Comparison of ENCODE assay signal across 10 mouse cellular contexts in the genomic region with DNA sequence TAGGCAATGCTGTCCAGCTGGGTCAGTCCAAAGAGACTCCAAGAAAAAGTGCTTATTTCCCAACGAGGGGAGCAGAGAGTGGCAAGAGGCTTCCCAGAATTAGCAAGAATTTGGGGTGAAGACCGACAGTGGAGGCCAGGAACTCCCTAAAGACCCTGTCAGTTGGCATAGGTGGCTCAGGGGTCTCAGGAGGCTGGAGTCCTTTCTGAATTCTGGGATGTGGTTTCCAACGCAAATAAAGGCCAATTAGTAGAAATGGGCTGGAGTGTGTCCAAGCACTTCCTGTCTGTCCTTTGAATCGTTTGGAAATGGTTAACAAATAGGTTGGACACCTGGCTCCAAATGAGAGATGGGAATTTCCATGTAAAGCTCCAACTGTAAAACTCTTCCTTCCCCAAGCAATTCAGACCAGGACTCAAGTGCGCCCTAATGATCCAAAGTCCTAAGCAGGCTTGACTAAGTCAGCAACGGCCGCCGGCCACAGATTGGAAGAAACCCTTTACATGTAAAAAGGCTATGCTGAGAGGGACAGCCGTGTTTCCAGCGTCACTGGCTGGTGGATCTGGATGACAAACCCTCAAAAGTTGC. TPM values are rescaled to one million over a fixed set of nuclear protein-coding genes. Genes with fewer than 3 reads are reported as not detected.
DNase-seq lines count a peak whose midpoint lies in the region; ATAC-seq and TF ChIP-seq lines count a peak whose summit lies in the region.
"Had no signal": no experiment of that assay in that cellular context is flagged by ENCODE, and none has a peak within 500 bp of the region (broad histone marks: within the 10 kb centered on the region; RNA-seq: fewer than 3 reads in every experiment).

No protein-coding gene starts in this region.

- 0 out of 2 replicates have a peak, but pooled peaks cover 3% of the 10 kb centered on the region for H3K4me1 ChIP-seq in hindbrain, postnatal 0 days (ENCODE audit: insufficient read depth, low read length)
- H3K4me1 ChIP-seq in hindbrain, embryonic 11.5 days (replicated peaks; ENCODE audit: control insufficient read depth, insufficient read depth, low read length), result no peaks in the 10 kb centered on the region
- peaks cover 32 to 77% of the 10 kb centered on the region in 2 experiments for H3K4me1 ChIP-seq in CH12.LX (ENCODE audit: control insufficient read depth in 1 of 2, insufficient read depth in 2 of 2)
- peaks cover 20% of the 10 kb centered on the region for H3K4me1 ChIP-seq in embryonic fibroblast, embryonic 13.5 days (ENCODE audit: control insufficient read depth, insufficient read depth, low read length)
- no peaks in the 10 kb centered on the region for H3K4me1 ChIP-seq in midbrain, embryonic 11.5 days (ENCODE audit: control insufficient read depth, insufficient read depth, low read length)

- H3K36me3 ChIP-seq in hindbrain, postnatal 0 days (ENCODE audit: insufficient read depth, low read length), result no peaks in the 10 kb centered on the region
- no peaks in the 10 kb centered on the region for H3K36me3 ChIP-seq in hindbrain, embryonic 11.5 days (ENCODE audit: control insufficient read depth, insufficient read depth, low read length)
- peaks cover under 1 to 3% of the 10 kb centered on the region in 2 experiments for H3K36me3 ChIP-seq in CH12.LX (replicated peaks in 1 of 2; ENCODE audit: control insufficient read depth in 1 of 2, insufficient read depth in 1 of 2, low read length in 1 of 2)
- H3K36me3 ChIP-seq in midbrain, embryonic 11.5 days (ENCODE audit: control insufficient read depth, insufficient read depth, low read length), result no peaks in the 10 kb centered on the region

- H3K4me2 ChIP-seq in hindbrain, postnatal 0 days (ENCODE audit: low read depth, low read length), result no peak overlapping the region
- H3K4me2 ChIP-seq in hindbrain, embryonic 11.5 days (replicated peaks; ENCODE audit: low read depth, low read length), result no peak overlapping the region
- H3K4me2 ChIP-seq in CH12.LX (ENCODE audit: insufficient read depth, low read depth, poor library complexity, severe bottlenecking), result peak overlapping the region; percentile 86
- no peak overlapping the region for H3K4me2 ChIP-seq in midbrain, embryonic 11.5 days

- TF ChIP-seq CTCF in hindbrain, postnatal 0 days (IDR thresholded peaks at IDR 0.05; ENCODE audit: low read depth), result no peak
- no peak for TF ChIP-seq CTCF in CH12.LX (conservative IDR thresholded peaks at IDR 0.05 in 1 of 2, IDR thresholded peaks at IDR 0.05 in 1 of 2; ENCODE audit: low read depth in 2 of 2, low read length in 2 of 2)
- no peak for TF ChIP-seq CTCF in embryonic fibroblast, embryonic 13.5 days (IDR thresholded peaks at IDR 0.05; ENCODE audit: borderline replicate concordance, insufficient read depth, low read length)

- no peaks in the 10 kb centered on the region for H3K27me3 ChIP-seq in hindbrain, postnatal 0 days (ENCODE audit: insufficient read depth, low read length)
- H3K27me3 ChIP-seq in hindbrain, embryonic 11.5 days (ENCODE audit: control insufficient read depth, insufficient read depth, low read length), result no peaks in the 10 kb centered on the region
- H3K27me3 ChIP-seq in CH12.LX (replicated peaks), result no peaks in the 10 kb centered on the region
- H3K27me3 ChIP-seq in midbrain, embryonic 11.5 days (ENCODE audit: control insufficient read depth, insufficient read depth, low read length), result no peaks in the 10 kb centered on the region

- in situ Hi-C loops in CH12.LX (cut with MboI; ENCODE audit: low pct_ligation_motif_present, low pct_unique_long_range_greater_than_20kb, low sequenced_read_pairs), result loop anchor here (5.0 to 10.0 kb wide), 3 partner anchors 42 to 425 kb away; no protein-coding TSS in a partner anchor

- dilution Hi-C loops in CH12.LX (cut with MboI; ENCODE audit: extremely low pct_ligation_motif_present, extremely low pct_unique_long_range_greater_than_20kb, low sequenced_read_pairs), result no loop called here

- no peak for TF ChIP-seq RAD21 in CH12.LX (IDR thresholded peaks at IDR 0.05; ENCODE audit: low read depth, low read length)

- no peak for TF ChIP-seq POLR2A in CH12.LX (IDR thresholded peaks at IDR 0.05; ENCODE audit: low read depth, low read length)
- TF ChIP-seq POLR2A in embryonic fibroblast, embryonic 13.5 days (IDR thresholded peaks at IDR 0.05; ENCODE audit: low read depth, low read length), result no peak; the same call in 1 of the 2 replicates

- no peak overlapping the region for H3K9ac ChIP-seq in hindbrain, postnatal 0 days (replicated peaks; ENCODE audit: low read length)
- H3K9ac ChIP-seq in hindbrain, embryonic 11.5 days (ENCODE audit: low read depth, low read length), result no peak overlapping the region
- H3K9ac ChIP-seq in CH12.LX (ENCODE audit: insufficient read depth, low read depth), result peak overlapping the region; percentile 99
- H3K9ac ChIP-seq in midbrain, embryonic 11.5 days (ENCODE audit: low read length), result no peak overlapping the region

- no peak overlapping the region for H3K4me3 ChIP-seq in hindbrain, postnatal 0 days (ENCODE audit: low read length)
- H3K4me3 ChIP-seq in hindbrain, embryonic 11.5 days (ENCODE audit: low read depth, low read length), result no peak overlapping the region
- H3K4me3 ChIP-seq in CH12.LX (replicated peaks in 1 of 3; ENCODE audit: low read depth in 2 of 3, low read length in 2 of 3, poor library complexity in 1 of 3), result peak overlapping the region in 2 of 3 experiments; percentile 1 to 16
- H3K4me3 ChIP-seq in embryonic fibroblast, embryonic 13.5 days (ENCODE audit: insufficient read depth, low read length), result no peak overlapping the region
- no peak overlapping the region for H3K4me3 ChIP-seq in midbrain, embryonic 11.5 days (ENCODE audit: low read depth, low read length)

- no peak for DNase-seq in hindbrain, postnatal 0 days (ENCODE audit: low spot score)
- no peak for DNase-seq in hindbrain, embryonic 11.5 days (ENCODE audit: low spot score)
- DNase-seq in CH12.LX (ENCODE audit: extremely low read depth), result no peak
- DNase-seq in kidney, postnatal 36 days, result peak; percentile 63 to 73
- no peak for DNase-seq in midbrain, embryonic 11.5 days (ENCODE audit: low spot score, missing footprints)
- DNase-seq in layer of hippocampus, adult 8-10 months (ENCODE audit: low spot score in 2 of 2), result no peak
- no peak for DNase-seq in layer of hippocampus, adult 9-11 months
- DNase-seq: cerebellum, adult 9-11 months; gastrocnemius, postnatal 36 days had no signal

- no peak for TF ChIP-seq EP300 in CH12.LX (IDR thresholded peaks at IDR 0.05; ENCODE audit: low read length)

- H3K27ac ChIP-seq in hindbrain, postnatal 0 days, result peak overlapping the region; percentile 41; the same call in 1 of the 2 replicates
- no peak overlapping the region for H3K27ac ChIP-seq in hindbrain, embryonic 11.5 days (ENCODE audit: low read depth, low read length)
- H3K27ac ChIP-seq in CH12.LX (ENCODE audit: insufficient read depth, low read depth), result peak overlapping the region; percentile 93
- H3K27ac ChIP-seq in embryonic fibroblast, embryonic 13.5 days (ENCODE audit: insufficient read depth, low read length), result peak overlapping the region; percentile 100
- H3K27ac ChIP-seq in midbrain, embryonic 11.5 days (ENCODE audit: low read depth, low read length), result no peak overlapping the region

- no peak for ATAC-seq in hindbrain, postnatal 0 days
- ATAC-seq in hindbrain, embryonic 11.5 days (ENCODE audit: low FRiP score), result no peak
- ATAC-seq in midbrain, embryonic 11.5 days (ENCODE audit: low FRiP score), result no peak

- H3K9me3 ChIP-seq in hindbrain, postnatal 0 days (ENCODE audit: low read length), result no peaks in the 10 kb centered on the region
- H3K9me3 ChIP-seq in hindbrain, embryonic 11.5 days (ENCODE audit: control insufficient read depth, low read length), result no peaks in the 10 kb centered on the region
- H3K9me3 ChIP-seq in CH12.LX (replicated peaks; ENCODE audit: low read length), result no peaks in the 10 kb centered on the region
- H3K9me3 ChIP-seq in midbrain, embryonic 11.5 days (ENCODE audit: control insufficient read depth, low read length), result no peaks in the 10 kb centered on the region

- WGBS in hindbrain, postnatal 0 days, result 73% methylated on average over 10 of the region's 10 CpGs
- WGBS in hindbrain, embryonic 11.5 days, result 88% methylated on average over 10 of the region's 10 CpGs
- WGBS in midbrain, embryonic 11.5 days, result 88% methylated on average over 10 of the region's 10 CpGs

- peaks cover 8% of the 10 kb centered on the region for H3K79me2 ChIP-seq in CH12.LX (replicated peaks; ENCODE audit: control insufficient read depth, extremely low read depth, insufficient read depth, poor library complexity, severe bottlenecking)

TF ChIP-seq in CH12.LX, 34 proteins besides CTCF, POLR2A, EP300 and RAD21:
- TF ChIP-seq KAT2A (IDR thresholded peaks at IDR 0.05; ENCODE audit: insufficient replicate concordance, low read length), result 0 out of 2 replicates have a peak, but pooled peaks have one; percentile 23
- TF ChIP-seq CHD1 (IDR thresholded peaks at IDR 0.05; ENCODE audit: low read depth, low read length), result 0 out of 2 replicates have a peak, but pooled peaks have one; percentile 74
- TF ChIP-seq USF1 (IDR thresholded peaks at IDR 0.05; ENCODE audit: low read depth, low read length), result no peak
TF ChIP-seq in CH12.LX: peak in this region for 2.

RNA-seq across cellular contexts. Expression of a gene that starts 35.0 kb away (rescaled TPM):
- 1.8 and 2.6 TPM in 2 replicates for total RNA-seq in hindbrain, postnatal 0 days (2014; rRNA removed)
- polyA plus RNA-seq in hindbrain, postnatal 0 days (2015; fragmentation: Nextera tagmentation; extraction: Ambion mirVana), result 6.4 and 7.2 TPM in 2 replicates
- polyA plus RNA-seq in hindbrain, embryonic 11.5 days (2014; fragmentation: Nextera tagmentation; extraction: Ambion mirVana), result 13.5 and 17.2 TPM in 2 replicates
- 11.9 and 14.3 TPM in 2 replicates for total RNA-seq in CH12.LX (2012; rRNA removed)
- 9.7 and 9.8 TPM in 2 replicates for total RNA-seq in CH12.LX (2014; rRNA removed)
- 12.6 and 13.4 TPM in 2 replicates for polyA plus RNA-seq in CH12.LX (2012; ENCODE audit: insufficient read length, low read depth)
- 6.4 and 8.2 TPM in 2 replicates for polyA plus RNA-seq in embryonic fibroblast, embryonic 13.5 days (2011; ENCODE audit: insufficient read length, low read depth, missing spikeins)
- polyA plus RNA-seq in midbrain, embryonic 11.5 days (2014; fragmentation: Nextera tagmentation; extraction: Ambion mirVana), result 11.2 and 15.1 TPM in 2 replicates
- total RNA-seq in layer of hippocampus, adult 8-10 months (2022), result 1 to 10 TPM; 5.2 to 7.9 (median 7.1) TPM

RNA-seq across cellular contexts. Expression of a gene that starts 35.2 kb away (rescaled TPM):
- total RNA-seq in hindbrain, postnatal 0 days (2014; rRNA removed), result 21.9 and 34.2 TPM in 2 replicates
- 67.3 and 67.7 TPM in 2 replicates for polyA plus RNA-seq in hindbrain, postnatal 0 days (2015; fragmentation: Nextera tagmentation; extraction: Ambion mirVana)
- 56.4 and 57.8 TPM in 2 replicates for polyA plus RNA-seq in hindbrain, embryonic 11.5 days (2014; fragmentation: Nextera tagmentation; extraction: Ambion mirVana)
- total RNA-seq in CH12.LX (2012; rRNA removed) (45.2 and 56.7 TPM in 2 replicates), CH12.LX (2014; rRNA removed) (76.9 and 79.9 TPM in 2 replicates)
- polyA plus RNA-seq in CH12.LX (2012; ENCODE audit: insufficient read length, low read depth), result 110 and 152 TPM in 2 replicates
- polyA plus RNA-seq in embryonic fibroblast, embryonic 13.5 days (2011; ENCODE audit: insufficient read length, low read depth, missing spikeins), result 70.3 and 71.4 TPM in 2 replicates
- polyA plus RNA-seq in midbrain, embryonic 11.5 days (2014; fragmentation: Nextera tagmentation; extraction: Ambion mirVana), result 54.1 and 62.2 TPM in 2 replicates
- total RNA-seq in layer of hippocampus, adult 8-10 months (2022), result 10 to 100 TPM; 36.8 to 41.2 (median 39.4) TPM

Comparison
In these comparisons a context has a peak if more than half of its experiments do, and no peak if none do; other contexts are left out.
1. H3K27ac ChIP-seq: peak in hindbrain, postnatal 0 days (single experiment), CH12.LX (single experiment) and embryonic fibroblast, embryonic 13.5 days (single experiment); none in hindbrain, embryonic 11.5 days (single experiment) and midbrain, embryonic 11.5 days (single experiment).
2. DNase-seq: peak in kidney, postnatal 36 days (2 of 2); none in hindbrain, postnatal 0 days (single experiment), hindbrain, embryonic 11.5 days (single experiment), CH12.LX (single experiment), midbrain, embryonic 11.5 days (single experiment), layer of hippocampus, adult 8-10 months (0 of 2) and layer of hippocampus, adult 9-11 months (single experiment).
3. H3K4me3 ChIP-seq: peak in CH12.LX (2 of 3); none in hindbrain, postnatal 0 days (single experiment), hindbrain, embryonic 11.5 days (single experiment), embryonic fibroblast, embryonic 13.5 days (single experiment) and midbrain, embryonic 11.5 days (single experiment).